Mouse (Mus musculus): Measurements from ENCODE around the gene Lcn9.

DNA sequence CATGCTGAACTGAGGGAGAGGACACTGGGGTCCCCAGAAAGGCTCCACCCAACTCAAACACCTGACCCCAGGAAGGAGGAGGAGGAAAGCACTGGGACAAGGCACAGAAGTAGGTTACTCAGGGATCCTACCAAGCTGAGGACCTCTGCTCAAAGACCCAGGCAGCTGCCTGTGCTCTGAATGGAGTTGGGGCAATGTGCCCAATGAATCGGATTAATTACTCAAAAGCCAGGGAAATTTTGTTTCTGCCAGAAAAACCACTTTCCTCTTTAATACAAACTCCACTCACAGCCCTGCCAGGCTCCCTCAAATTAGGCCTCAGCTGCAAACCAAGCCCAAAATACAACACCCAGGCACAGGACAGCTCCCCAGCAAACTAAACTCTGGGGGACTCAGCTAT lies 19.8 kb downstream of the Lcn9 start:
- TF ChIP-seq CTCF (IDR thresholded peaks at IDR 0.05; ENCODE audit: low read depth) (no peak), EP300 (IDR thresholded peaks at IDR 0.05; ENCODE audit: low read depth) (no peak)
